Mouse (Mus musculus) forebrain, embryonic 11.5 days (tissue): ENCODE data around the gene Rp9. TPM values are rescaled to one million over a fixed set of nuclear protein-coding genes. Genes with fewer than 3 reads are reported as not detected.

Experiments used
- polyA plus RNA-seq: library from polyadenylated mRNA; unstranded; fragments of >200 nt; fragmentation: Nextera tagmentation; extraction: Ambion mirVana; gene quantifications from 2 replicates; pipeline ENCODE4 v1.2.1, GENCODE M21; 2014

The Rp9 gene
- polyA plus RNA-seq, 1 experiment from 2014 or later, result 50.7 TPM

Other genes with a start within 250 kb of the Rp9 start
- 13.5 and 14.7 TPM in 2 replicates for gene Zfp809, start 244.0 kb downstream of the Rp9 start, polyA plus RNA-seq
- gene Zfp599, start 209.8 kb downstream of the Rp9 start, polyA plus RNA-seq, result 8.8 and 8.9 TPM in 2 replicates
- 30.2 and 33.4 TPM in 2 replicates for gene Zfp810, start 162.1 kb downstream of the Rp9 start, polyA plus RNA-seq
- 48.9 and 49.7 TPM in 2 replicates for gene Anln, start 80.6 kb downstream of the Rp9 start, polyA plus RNA-seq
- gene 9530077C05Rik, start 58.2 kb downstream of the Rp9 start, polyA plus RNA-seq, result 12.6 and 12.7 TPM in 2 replicates
- gene Gm17545, start 15.5 kb downstream of the Rp9 start, polyA plus RNA-seq, result not detected in 2 replicates
- 15.5 and 18.4 TPM in 2 replicates for gene Bbs9, start 6.0 kb upstream of the Rp9 start, polyA plus RNA-seq